Mouse (Mus musculus) layer of hippocampus, adult 18-20 months (tissue): ENCODE results near the gene Pde6g. TPM values are rescaled to one million over a fixed set of nuclear protein-coding genes. Genes with fewer than 3 reads are reported as not detected.

Source experiments
- DNase-seq, 2 experiments: peaks; one replicate each; pipeline ENCODE4 v3.0.0; 2022; ENCODE audit warnings: low spot score in 2 of 2
- total RNA-seq, 2 experiments: library from RNA; stranded (reverse); gene quantifications; 2 replicates each; pipeline ENCODE4 v1.2.3; 2021

Gene Pde6g
- total RNA-seq, 2 experiments from 2014 or later, result 0.43 to 0.82 TPM

DNA sequence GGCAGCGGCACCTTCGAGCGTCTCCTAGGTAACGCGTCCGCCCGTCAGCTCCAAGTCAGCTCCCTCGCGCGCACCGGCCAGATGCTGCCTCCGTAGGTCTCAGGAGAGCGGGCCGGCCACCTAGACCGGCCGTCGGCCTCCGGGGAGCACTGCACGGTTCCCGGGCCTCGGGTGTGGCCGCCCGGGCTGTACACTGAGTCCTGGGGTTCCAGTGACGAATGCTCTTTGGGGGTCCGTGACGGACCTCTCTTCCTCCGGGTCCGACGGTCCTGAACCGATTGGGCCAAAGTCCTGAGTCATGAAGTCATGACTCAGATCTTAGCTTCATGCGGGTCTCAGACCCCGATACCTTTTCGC lies 14.4 kb upstream of the Pde6g start:
- no peak for DNase-seq

DNA sequence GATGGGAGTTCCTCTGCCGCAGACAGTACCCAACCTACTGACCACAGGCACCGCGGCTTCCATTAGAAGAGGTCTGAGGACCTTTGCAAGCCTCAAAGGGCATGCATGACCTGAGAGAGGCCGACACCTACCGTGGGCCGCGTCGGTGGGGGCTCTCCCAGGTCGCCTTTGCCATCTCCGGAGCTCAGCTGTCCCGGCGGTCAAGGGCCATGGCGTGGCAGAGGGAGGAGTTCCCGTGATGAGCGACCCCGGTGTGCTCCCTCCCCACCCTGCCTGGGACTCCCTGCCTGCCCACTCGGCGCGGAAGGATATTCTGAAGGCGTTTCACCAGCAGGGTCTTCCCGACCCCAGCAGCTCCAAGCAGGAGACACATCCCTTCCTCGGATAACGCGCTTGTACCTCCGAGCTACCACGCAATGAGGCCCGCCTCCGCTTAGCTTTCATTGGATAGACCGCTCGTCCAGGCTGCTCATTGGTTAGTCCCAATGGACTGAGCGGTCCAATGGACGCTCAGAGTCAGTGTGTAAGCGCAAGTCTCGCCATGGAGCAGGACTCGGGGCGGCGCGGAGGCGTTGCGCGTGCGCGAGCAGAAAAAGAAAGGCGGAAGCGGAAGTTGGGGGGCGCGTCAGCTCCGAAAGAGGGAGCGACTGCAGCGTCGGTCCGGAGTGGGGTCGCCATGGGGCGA lies 13.9 kb upstream of the Pde6g start, which contains the start of gene Arl16:
TSS of gene Arl16 (minus strand) at position 557 of the 685 bp plus-strand sequence.
- DNase-seq, result peak; percentile 95 to 96

DNA sequence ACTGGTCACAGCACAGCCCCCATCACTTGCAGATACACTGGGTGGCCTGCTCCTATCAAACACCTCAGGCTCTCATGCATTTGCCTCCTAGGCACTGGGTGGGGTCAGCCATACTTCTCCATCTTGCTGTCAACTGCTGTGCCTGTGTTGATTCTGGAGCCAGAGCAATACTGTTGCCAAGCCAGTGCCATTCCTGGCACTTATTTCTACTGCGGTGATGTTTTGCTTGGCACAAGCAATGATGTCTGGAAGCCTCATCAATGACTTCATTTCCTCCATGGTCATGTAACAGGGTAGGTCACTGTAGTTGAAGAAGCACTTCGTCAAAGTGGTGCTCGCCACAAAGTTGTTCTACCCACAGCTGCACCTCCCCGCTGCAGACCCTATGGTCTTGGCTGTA lies 12.2 kb upstream of the Pde6g start:
- DNase-seq, result no peak

DNA sequence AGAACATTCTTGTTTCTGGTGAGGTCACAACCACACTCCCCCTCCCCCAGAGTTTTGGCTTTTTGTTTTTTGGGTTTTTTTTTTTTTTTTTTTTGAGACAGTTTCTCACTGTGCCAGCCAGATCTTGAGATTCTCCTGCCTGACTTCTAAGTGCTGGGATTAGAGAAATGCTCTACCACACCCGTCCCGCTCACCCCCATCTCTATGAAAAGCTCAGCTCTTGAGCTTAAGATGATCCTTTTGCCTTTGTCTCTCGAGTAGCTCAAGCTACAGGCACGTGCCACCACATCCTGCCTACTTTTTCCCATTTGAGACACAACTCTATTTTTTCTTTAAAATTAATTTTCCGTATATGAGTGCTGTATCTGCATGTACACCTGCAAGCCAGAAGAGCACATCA lies 11.1 kb upstream of the Pde6g start:
- DNase-seq, result no peak

DNA sequence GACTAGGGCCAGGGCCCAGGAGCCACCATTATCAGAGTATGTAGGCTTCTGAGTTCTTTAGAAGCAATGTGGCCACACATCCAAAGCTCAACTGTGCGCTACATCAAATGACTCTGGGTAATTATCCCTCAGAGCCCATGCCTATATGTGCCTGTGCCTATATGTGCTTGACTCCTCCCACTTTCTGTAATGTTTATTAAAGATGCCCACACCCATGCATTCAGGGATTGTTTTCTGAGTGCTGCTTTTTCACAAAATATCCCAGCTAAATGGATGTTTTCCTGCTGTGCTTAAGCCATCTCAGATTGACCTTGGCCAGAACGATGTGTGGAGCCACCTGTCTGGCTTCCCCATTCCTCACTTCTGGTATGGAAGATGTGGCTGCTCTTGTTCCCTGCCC lies 10.2 kb upstream of the Pde6g start:
- DNase-seq, result no peak

DNA sequence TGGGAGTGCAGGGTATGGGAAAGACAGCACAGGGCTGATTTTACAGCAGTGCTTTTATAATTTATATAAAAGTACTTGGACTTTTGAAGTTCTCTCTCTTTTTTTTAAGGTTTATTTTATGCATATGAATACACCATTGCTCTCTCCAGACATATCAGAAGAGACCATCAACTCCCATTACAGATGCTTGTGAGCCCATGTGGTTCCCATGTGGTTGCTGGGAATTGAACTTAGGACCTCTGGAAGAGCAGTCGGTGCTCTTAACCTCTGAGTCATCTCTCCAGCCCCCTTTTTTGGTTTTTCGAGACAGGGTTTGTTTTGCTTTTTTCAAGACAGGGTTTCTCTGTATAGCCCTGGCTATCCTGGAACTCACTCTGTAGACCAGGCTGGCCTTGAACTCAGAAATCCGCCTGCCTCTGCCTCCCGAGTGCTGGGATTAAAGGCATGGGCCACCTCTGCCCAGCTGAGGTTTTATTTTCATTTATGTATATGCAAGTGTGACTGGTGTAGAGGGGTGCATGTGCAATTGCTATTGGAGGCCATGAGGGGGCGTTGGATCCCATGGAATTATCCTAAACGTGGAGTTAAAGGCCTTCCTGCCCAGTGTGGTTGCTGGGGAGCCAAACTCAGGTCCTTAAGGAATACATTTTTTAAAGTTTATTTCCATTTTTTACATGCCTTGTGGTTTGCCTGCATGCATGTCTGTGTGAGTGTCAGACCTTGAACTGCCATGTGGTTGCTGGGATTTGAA lies 5.7 kb upstream of the Pde6g start:
- no peak for DNase-seq

DNA sequence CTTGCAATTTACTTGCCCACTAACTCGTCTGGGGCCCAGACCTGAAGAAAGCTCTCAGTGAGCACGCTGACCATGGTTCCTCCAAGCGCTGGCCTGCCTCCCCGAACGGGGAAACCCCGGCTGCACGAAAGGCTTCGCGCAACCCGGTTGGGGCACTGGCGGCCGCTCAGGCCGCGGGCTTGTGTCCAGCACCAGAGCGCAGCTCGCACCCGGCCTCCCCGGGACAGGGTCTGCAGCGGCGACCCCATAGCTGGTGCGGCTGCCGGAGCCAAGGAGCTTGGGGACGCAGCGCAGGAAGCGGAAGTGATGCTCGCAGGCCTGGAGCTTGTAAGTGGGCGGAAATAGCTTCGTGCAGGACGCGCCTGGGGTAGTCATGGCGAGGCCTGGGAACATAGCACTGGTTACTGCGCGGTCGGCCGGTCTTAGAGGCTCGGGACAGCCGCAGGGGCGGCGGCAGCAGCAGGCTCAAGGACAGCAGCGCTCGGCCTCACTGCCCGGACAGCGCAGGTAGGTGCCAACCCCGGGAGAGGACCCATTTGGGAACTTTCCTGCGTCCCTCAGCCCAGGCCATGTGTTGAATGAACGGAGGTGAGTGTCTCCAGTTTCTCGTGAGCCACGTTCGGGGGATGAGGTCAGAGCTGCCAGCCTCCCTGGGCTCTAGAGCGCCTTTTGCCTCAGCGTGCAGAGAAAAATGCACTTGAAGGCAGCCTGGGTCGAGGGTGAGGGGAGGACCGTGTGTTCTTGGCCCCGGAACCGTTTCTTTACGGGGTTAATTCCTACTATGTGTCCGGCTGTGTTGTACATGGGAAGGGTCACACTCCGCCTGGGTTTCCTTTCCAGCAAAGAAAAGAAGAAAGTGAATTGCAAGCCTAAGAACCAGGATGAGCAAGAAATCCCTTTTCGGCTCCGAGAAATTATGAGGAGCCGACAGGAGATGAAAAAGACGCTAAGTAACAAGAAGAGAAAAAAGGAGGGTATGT lies 4.8 kb upstream of the Pde6g start, which contains the start of the genes Oxld1 and Ccdc137:
TSS of gene Oxld1 (minus strand) at position 297 of the 980 bp plus-strand sequence.
TSS of gene Ccdc137 (plus strand) at position 344 of the 980 bp plus-strand sequence.
- DNase-seq, result peak; percentile 68 to 82

DNA sequence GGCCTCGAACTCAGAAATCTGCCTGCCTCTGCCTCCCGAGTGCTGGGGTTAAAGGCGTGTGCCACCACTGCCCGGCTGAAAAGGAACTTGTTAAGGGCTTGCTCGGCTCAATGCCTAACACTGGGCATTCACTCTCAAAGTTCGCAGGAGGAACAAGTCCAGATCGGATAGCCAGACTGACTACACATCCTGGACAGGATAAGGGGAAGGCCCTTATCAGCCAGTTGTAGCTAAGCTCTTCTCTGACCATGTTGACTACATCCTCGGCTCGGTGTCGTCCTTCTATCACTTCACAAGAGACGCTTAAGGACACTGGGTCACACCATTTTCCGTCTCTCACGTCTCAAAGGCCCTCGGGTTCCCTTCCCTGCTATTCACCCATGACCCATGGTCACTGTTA lies 4.1 kb upstream of the Pde6g start:
- no peak for DNase-seq

DNA sequence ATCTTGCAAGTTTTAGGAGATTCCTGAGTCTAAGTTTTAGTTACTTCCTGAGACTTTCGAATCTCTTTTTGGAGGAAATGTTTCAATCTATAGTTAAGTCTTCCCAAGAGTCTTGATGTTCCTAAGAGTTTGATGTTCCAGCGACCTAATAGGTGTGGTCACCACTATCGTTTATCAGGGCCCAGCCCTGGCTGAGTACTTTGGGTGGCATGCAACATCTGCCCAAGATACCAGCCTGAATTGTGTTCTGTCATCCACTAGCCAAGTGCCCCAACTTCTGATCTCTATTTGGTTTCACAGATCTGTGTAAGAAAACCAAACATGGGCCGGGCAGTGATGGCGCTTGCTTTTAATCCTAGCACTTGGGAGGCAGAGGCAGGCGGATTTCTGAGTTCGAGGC lies 2.1 kb upstream of the Pde6g start:
- no peak for DNase-seq

DNA sequence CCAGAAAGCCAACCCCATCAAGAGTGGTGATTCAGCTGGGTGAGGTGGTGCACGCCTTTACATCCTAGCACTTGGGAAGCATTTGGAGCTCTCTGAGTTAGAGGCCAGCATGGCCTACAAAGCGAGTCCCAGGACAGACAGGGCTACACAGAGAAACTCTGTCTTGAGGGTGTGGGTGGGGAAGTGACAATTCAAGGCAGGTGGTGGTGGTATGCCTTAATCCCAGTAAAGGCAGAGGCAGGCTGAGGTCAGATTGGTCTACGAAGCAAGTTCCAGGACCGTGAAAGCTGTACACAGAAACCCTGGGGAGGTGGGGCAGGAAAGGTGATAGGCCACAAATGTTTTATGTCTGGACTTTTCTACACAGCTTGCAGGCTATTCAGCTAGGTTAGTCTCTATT lies 1.7 kb upstream of the Pde6g start:
- no peak for DNase-seq

DNA sequence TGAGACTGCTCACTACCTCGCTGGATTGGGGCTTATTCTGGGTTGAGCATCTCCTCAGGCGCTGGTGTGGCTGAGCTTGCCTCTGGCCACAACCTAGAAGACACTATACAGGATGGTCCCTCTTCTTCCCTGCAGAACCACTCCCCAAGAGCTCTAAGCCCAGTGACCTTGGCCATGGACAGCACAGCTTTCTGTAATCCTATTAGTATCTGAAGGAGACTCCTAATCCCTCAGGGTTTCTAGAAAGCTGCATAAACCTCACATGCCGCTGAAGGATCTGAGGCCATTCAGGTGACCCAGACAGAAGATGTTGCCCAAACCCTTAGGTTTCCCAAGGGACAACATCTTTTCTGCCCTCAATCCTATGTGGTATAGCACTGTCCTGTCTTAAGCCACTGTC lies 1.1 kb downstream of the Pde6g start:
- no peak for DNase-seq

DNA sequence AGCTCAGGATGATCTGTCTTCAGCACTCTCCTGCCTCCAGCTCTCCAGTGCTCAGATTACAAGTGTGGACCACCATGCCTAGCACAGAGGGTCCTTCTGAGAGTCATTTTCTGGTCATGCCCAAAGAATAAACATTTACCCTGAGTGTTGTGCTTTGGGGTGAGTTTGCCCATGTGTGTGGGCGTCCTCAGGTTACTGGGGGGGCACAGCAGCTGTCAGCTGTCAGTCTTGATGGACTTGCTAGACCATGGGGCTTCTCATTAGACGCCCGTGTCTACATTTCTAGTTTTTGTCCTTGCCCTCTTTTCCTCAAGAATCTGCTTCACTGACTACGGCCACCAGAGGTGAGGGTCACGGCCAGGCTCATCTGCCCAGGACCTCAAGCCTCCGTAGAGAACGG lies 6.1 kb downstream of the Pde6g start:
- DNase-seq, result no peak

DNA sequence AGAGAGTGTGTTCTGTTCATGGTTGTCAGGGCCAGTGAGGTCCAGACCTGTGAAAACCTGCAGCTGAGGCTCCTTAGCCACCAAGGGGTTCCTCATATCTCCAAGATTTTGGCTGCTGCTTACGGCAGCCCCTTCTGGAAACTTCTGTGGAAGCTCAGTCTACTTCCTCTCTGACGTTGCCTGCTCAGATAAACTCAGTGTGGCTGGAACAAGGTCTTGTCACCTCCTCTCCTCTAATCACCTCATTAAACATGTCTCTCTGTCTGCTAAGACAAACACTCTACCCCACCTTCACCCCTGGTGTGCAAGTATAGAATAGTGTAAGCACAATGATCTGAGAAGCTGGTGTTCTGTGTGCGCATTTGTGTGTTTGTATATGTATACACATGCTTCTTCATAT lies 7.8 kb downstream of the Pde6g start:
- no peak for DNase-seq

DNA sequence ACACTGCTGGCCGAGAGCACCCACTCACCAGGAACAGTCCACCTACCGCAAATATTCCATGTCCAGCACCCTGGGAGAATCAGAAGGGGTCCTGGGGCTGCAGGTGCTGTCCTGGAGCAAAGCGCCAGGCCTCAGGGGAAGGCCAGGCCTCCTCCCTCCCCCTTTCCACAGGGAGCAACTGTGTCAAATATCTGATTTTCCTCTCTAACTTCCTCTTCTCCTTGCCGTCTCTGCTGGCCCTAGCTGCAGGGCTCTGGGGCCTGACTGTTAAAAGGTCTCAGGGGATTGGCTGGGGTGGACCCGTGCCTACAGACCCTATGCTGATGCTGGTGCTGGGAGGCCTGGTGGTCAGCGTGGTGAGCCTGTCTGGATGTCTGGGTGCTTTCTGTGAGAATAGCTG lies 9.2 kb downstream of the Pde6g start:
- no peak for DNase-seq

DNA sequence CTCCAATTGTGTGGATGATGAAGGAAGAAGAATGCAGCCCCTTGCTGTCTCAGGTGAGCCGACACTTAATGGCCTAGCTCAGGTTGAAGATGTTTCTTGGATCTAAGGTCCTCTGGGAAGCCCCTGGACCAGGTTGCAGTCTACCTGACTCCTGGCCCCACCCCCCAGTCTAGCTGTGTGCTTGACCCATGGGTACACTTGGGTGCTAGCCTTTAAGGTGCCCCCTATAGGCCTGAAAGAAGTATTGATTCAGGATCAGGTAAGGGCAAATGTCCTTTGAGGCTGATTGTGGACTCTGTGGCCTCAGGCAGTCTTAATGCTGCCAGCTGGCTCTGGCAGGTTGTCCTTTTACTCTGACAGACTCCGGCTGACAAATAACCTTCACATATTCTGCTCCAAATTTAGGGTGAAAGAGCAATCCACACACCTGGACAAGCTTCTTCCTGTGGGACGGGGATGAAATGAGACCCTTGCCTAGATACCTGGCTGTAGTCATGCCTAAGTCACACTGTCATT lies 10.5 kb downstream of the Pde6g start:
- no peak for DNase-seq

DNA sequence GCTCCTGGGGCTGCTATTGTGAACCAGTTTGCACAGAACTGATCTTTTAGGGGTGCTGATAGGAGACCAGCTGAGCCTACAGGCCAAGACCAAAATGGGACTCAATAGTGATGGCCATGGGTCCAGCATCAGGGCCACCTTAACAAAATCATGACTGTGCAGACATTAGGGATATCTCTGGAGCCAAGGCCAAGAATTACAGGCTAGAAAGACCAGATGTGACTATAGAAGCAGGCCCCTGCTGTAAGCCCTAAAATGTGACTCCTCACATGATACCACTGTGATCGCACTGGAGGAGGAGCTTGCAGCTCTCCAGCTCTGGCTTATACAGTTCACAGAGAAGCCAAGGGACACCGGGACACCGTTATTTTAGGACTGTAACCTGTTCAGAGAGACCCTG lies 11.0 kb downstream of the Pde6g start, which contains the start of gene Tspan10:
TSS of gene Tspan10 (plus strand) at position 301 of the 400 bp plus-strand sequence.
- no peak for DNase-seq

DNA sequence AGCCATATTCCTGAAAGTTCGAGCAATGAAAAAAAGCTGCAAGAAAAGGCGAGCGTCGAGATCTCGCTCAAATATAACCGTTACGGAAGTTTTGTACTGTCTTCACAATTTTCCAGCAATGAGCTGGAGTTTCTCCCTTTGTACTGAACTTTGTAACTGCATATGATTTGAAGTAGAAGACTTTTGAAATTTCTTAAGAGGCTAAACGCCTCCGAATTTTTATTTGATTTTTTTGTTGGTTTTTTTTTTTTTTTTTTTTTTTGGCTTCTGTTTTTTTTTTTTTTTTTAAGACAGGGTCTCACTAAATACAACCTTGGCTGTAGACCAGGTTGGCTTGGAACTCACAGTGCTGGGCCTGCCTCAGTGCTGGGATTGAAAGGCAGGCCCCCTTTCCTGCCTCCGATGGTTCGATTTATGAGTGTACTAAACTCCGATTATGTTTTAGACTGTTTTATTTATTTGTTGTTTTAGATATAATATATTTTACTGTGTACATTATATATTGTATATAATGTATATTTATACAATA lies 15.4 kb downstream of the Pde6g start:
- no peak for DNase-seq

DNA sequence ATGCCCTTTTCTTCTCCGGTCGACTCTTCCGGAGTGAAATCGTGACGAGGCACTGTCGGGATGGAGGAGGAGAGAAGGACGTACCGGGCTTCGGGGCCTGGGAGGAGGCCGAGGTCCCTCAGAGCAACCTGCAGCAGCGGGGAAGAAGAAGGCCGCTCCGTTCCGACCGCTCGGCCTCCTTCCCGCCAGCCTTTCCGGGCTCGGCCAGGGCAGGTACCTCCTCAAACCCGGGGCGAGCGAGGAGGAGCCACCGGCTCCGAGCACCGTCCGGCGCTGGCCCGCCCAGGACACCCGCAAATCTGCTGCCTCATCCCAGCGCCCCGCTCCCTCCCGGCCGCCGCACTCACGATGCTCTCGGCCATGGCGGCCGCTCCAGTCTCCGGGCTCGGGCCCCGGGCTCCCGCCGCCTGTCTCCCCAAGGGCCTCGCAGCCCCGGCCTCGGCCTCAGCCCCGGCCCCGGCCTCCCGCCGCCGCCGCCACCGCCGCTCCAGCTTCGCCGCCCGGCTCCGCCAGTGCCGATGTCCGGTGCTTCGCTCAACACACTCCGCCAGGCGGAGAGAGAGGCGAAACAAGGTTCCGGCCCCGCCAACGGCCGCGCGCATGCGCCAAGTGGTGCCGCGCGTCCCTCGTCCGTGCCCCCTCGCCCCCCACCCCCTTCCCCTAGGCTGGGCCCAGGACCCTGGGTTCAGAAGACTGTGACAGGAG lies 16.0 kb downstream of the Pde6g start, which contains the start of gene Nploc4:
TSS of gene Nploc4 (minus strand) at position 557 of the 705 bp plus-strand sequence.
- peak; percentile 75 to 86 for DNase-seq

DNA sequence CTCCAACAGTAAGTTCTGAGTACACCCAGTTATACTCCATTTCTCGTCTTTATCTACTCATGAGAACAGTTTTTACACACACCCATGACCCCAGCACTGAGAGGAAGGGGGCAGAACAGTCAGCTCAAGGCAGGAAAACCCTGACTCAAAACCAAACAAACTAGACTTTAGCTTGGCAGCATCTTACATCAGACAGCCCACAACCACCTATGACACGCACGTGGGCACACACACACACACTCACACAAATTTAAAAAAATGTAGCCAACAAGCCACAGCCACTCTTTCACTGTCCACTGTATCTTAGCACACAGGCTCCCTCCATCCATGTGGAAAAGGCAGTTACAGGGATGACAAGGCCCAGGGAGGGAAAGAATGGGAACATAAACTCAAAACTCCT lies 26.6 kb downstream of the Pde6g start:
- no peak for DNase-seq
